Mouse (Mus musculus) neural tube, embryonic 14.5 days (tissue): Measurements from ENCODE around the gene Snap29. TPM values are rescaled to one million over a fixed set of nuclear protein-coding genes. Genes with fewer than 3 reads are reported as not detected.

ENCODE experiments used
- ATAC-seq: fragments of 200-750 bp; cut with Nextera tagmentation; 2 replicates; pipeline ENCODE4 v1.8.0; 2017; ENCODE audit warnings: low read depth, mild to moderate bottlenecking, moderate TSS enrichment, moderate library complexity
- H3K27ac ChIP-seq: fragments of 300-500 bp; sonication (generic); 2 replicates; pipeline ENCODE4 v1.5.1; 2014; ENCODE audit warnings: low read depth, mild to moderate bottlenecking, control low read depth, low read length, moderate library complexity, mixed read lengths
- H3K27me3 ChIP-seq: fragments of 300-500 bp; sonication (generic); 2 replicates; pipeline ENCODE4 v1.6.1; 2014; ENCODE audit warnings: low read length; ENCODE audit not compliant: control insufficient read depth, insufficient read depth
- H3K36me3 ChIP-seq: fragments of 300-500 bp; sonication (generic); 2 replicates; pipeline ENCODE4 v1.6.1; 2014; ENCODE audit warnings: low read length, mixed read lengths; ENCODE audit not compliant: control insufficient read depth, insufficient read depth
- H3K4me1 ChIP-seq: fragments of 300-500 bp; sonication (generic); 2 replicates; pipeline ENCODE4 v1.6.1; 2014; ENCODE audit warnings: low read length; ENCODE audit not compliant: control insufficient read depth, insufficient read depth
- H3K4me2 ChIP-seq: fragments of 300-500 bp; sonication (generic); 2 replicates; pipeline ENCODE4 v1.6.1; 2014; ENCODE audit warnings: mild to moderate bottlenecking, low read depth, low read length, control low read depth
- H3K4me3 ChIP-seq: fragments of 300-500 bp; sonication (generic); 2 replicates; pipeline ENCODE4 v1.5.1; 2014; ENCODE audit warnings: low read depth, low read length, control low read depth, mixed read lengths
- H3K9ac ChIP-seq: fragments of 300-500 bp; sonication (generic); replicated peaks from 2 replicates; pipeline ENCODE4 v1.6.1; 2014; ENCODE audit warnings: low read depth, mild to moderate bottlenecking, control low read depth, low read length, mixed read lengths
- H3K9me3 ChIP-seq: fragments of 300-500 bp; sonication (generic); 2 replicates; pipeline ENCODE4 v1.6.1; 2016; ENCODE audit warnings: low read length; ENCODE audit not compliant: control insufficient read depth
- WGBS: fragments of 180-500 bp; shearing (Covaris S2); extraction: QIAGEN DNeasy Blood & Tissue Kit; methylation state at CpG from one replicate; pipeline ENCODE4 v1.1.7; 2014; 5-methylcytosine and 5-hydroxymethylcytosine counted together
- polyA plus RNA-seq: library from polyadenylated mRNA; unstranded; fragments of >200 nt; fragmentation: Nextera tagmentation; extraction: Ambion mirVana; gene quantifications from 2 replicates; pipeline ENCODE4 v1.2.1, GENCODE M21; 2014

Snap29 gene
- polyA plus RNA-seq, 1 experiment from 2014 or later: 10.6 TPM

DNA sequence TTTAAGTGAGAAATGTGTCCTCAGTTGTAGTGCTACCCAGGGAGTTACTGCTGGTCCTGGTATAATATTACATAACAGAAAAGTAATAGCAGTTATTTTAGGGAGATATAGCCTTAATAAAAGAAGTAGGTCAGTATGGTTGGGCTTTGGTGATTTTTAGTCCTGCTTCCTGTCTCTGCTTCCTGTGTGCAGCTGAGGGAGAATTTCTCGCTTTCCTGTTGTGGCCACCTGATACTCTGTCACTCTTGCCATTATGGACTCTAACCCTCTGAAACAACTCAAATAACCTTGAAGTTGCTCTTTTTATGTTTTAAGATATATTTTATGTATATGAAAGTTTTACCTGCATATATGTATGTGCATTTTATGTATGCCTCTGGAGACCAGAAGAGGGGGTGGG, 55.8 kb downstream of the Snap29 start:
- H3K4me2 ChIP-seq: no peak overlapping the region
- WGBS: 100% methylated on average over 1 of the region's 1 CpGs
- H3K9me3 ChIP-seq: no peaks in the 10 kb centered on the region
- no peaks in the 10 kb centered on the region for H3K4me1 ChIP-seq
- peaks cover 8% of the 10 kb centered on the region; the same call in 1 of the 2 replicates for H3K36me3 ChIP-seq
- no peak overlapping the region for H3K4me3 ChIP-seq
- H3K27me3 ChIP-seq: no peaks in the 10 kb centered on the region
- no peak for ATAC-seq
- no peak overlapping the region for H3K9ac ChIP-seq
- H3K27ac ChIP-seq: no peak overlapping the region

DNA sequence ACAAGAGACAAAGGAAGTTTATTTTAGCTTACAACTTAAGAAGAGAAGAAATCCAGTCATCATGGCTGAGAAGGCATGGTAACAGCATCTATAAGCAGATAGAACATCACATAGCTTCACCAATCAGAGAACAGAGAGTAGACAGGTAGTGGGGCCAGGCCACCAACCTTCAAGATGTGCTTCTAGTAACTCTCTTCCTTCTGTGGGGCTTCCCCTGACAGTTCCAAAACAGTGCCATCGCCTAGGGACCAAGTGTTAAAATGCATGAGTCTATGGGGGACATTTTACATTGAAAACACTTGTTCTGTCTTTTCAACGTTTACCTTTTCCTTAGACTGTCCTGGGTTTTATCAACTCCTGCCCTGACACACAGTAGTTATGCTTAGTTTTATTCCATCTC, 57.4 kb downstream of the Snap29 start:
- no peak for ATAC-seq
- H3K4me3 ChIP-seq: no peak overlapping the region
- no peak overlapping the region for H3K27ac ChIP-seq
- H3K36me3 ChIP-seq: peaks cover 4% of the 10 kb centered on the region; the same call in 1 of the 2 replicates
- H3K4me2 ChIP-seq: no peak overlapping the region
- H3K27me3 ChIP-seq: no peaks in the 10 kb centered on the region
- no peaks in the 10 kb centered on the region for H3K4me1 ChIP-seq
- H3K9me3 ChIP-seq: no peaks in the 10 kb centered on the region
- H3K9ac ChIP-seq: no peak overlapping the region
- WGBS: 89% methylated on average over 2 of the region's 2 CpGs

DNA sequence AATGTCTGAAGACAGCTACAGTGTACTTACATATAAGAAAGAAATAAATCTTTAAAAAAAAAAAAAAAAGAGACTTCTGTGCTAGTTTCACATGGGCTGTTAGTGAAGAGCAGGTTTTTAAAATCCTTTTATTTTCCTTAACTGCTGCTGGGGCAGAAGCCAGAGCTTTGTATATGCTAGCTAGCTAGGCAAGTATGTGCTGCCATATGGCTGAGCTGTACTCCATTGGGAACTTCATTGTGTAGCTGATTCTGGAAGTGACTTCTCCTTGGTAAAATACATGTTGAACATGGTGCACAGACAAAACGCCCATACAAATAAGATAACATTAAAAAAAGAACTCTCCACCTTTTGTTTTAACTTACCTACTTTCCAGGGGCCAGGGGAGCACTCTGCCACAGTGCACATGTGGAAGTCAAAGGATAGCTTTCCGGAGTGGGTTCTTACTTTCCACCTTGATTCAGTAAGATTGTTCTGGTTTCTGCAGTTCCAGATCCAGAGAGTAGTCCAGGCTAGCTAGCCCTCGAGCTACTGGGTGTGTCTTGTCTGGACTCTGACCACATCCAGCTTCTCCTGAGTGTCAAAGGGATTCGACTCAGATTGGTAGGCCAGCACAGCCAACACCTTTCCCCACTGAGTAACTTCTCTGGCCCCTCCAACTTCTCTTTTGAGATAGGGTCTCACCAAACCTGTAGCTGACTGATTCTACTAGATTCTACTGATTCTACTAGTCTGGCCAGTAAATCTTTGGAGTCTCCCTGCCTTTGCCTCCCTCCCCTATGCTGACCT, 61.3 kb downstream of the Snap29 start:
- Histone ChIP-seq H3K9ac (no peak overlapping the region), H3K9me3 (no peaks in the 10 kb centered on the region), H3K4me3 (no peak overlapping the region), H3K27ac (no peak overlapping the region), H3K4me1 (no peaks in the 10 kb centered on the region), H3K36me3 (peaks cover 11% of the 10 kb centered on the region; the same call in 1 of the 2 replicates), H3K4me2 (no peak overlapping the region), H3K27me3 (no peaks in the 10 kb centered on the region)
- WGBS: 94% methylated on average over 4 of the region's 4 CpGs
- ATAC-seq: no peak

DNA sequence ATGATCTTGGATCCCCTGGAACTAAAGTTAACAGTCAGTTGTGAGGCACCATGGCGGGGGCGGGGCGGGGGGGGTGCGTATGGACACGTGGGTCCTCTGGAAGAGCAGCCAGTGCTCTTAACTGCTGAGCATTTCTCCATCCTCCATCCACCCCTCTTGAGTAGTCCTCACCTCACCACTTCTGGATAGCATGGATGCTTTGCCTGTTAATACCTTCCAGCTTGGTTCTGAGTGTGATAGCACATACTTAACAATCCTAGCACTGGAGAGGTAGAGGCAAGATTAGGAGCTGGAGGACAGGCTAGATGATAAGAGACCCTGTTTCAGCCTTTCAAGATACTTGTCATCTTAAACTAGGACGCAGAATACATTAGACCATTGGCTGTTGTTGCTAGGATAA, 66.7 kb downstream of the Snap29 start:
- H3K27ac ChIP-seq: no peak overlapping the region
- H3K36me3 ChIP-seq: peaks cover 11% of the 10 kb centered on the region; the same call in 1 of the 2 replicates
- H3K9me3 ChIP-seq: no peaks in the 10 kb centered on the region
- H3K9ac ChIP-seq: no peak overlapping the region
- H3K4me3 ChIP-seq: no peak overlapping the region
- no peaks in the 10 kb centered on the region for H3K27me3 ChIP-seq
- 86% methylated on average over 6 of the region's 6 CpGs for WGBS
- no peaks in the 10 kb centered on the region for H3K4me1 ChIP-seq
- no peak for ATAC-seq
- H3K4me2 ChIP-seq: no peak overlapping the region

DNA sequence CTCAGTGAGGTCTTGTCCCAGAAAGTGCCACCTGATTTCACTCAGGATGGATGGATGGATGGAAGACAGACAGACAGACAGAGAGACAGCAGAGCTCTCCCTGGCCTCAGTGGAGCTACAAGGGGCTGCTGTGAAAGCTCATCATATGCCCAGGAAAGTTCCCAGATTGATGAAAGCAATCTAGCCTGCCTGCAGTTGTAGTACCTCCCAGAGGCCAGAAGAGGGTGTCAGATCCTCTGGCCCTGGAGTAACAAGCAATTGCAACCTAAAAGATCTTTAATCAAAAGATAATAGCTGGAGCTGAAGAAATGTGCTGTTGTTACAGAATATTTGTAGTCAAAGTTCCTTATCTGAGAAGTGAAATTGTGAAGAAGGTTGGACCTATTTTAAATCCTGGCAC, 68.3 kb downstream of the Snap29 start:
- no peaks in the 10 kb centered on the region for H3K27me3 ChIP-seq
- H3K36me3 ChIP-seq: peaks cover 8% of the 10 kb centered on the region; the same call in 1 of the 2 replicates
- no peak overlapping the region for H3K4me2 ChIP-seq
- H3K27ac ChIP-seq: no peak overlapping the region
- no peak overlapping the region for H3K9ac ChIP-seq
- H3K9me3 ChIP-seq: no peaks in the 10 kb centered on the region
- H3K4me1 ChIP-seq: no peaks in the 10 kb centered on the region
- no peak overlapping the region for H3K4me3 ChIP-seq
- no peak for ATAC-seq

DNA sequence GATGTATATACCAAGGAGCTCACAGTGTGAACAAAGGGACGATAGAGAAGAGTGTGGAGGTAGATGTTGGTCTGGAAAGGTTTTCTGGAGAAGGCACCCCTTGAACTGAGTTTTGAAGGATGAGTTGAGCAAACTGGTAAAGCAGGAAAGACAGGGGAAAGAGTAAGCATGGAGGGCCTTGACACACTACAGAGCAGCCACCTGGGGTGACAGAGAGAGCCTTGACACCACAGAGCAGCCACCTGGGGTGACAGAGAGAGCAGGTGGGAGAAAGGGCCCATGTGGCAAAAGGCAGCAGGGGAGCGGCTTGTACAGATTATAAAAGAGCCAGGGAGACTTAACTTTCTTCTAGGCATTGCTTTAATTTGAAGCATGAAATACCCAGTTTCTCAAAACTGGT, 69.0 kb downstream of the Snap29 start:
- Histone ChIP-seq H3K9ac (no peak overlapping the region), H3K9me3 (no peaks in the 10 kb centered on the region), H3K4me1 (no peaks in the 10 kb centered on the region), H3K27ac (no peak overlapping the region), H3K36me3 (peaks cover 6% of the 10 kb centered on the region; the same call in 1 of the 2 replicates), H3K27me3 (no peaks in the 10 kb centered on the region), H3K4me2 (no peak overlapping the region), H3K4me3 (no peak overlapping the region)
- 88% methylated on average over 2 of the region's 2 CpGs for WGBS
- ATAC-seq: no peak

DNA sequence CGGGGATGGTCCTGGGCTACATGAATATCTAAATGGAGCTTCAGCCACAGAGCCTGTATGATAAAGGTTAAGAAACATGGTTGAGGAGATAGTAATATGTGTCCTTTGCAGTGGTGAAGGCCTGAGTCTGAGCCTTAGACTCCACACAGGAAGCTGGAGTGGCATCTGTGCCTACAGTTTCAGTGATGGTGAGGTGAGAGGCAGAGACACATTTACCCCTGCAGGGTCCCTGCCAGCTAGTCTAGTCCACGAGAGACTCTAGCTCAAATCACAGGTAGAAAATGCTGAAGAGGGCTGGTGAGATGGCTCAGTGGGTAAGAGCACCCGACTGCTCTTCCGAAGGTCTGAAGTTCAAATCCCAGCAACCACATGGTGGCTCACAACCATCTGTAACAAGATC, 69.5 kb downstream of the Snap29 start:
- Histone ChIP-seq H3K27me3 (no peaks in the 10 kb centered on the region), H3K4me3 (no peak overlapping the region), H3K27ac (no peak overlapping the region), H3K9me3 (no peaks in the 10 kb centered on the region), H3K36me3 (peaks cover 3% of the 10 kb centered on the region; the same call in 1 of the 2 replicates), H3K4me2 (no peak overlapping the region), H3K4me1 (no peaks in the 10 kb centered on the region), H3K9ac (no peak overlapping the region)
- ATAC-seq: no peak
- WGBS: 96% methylated on average over 4 of the region's 4 CpGs

DNA sequence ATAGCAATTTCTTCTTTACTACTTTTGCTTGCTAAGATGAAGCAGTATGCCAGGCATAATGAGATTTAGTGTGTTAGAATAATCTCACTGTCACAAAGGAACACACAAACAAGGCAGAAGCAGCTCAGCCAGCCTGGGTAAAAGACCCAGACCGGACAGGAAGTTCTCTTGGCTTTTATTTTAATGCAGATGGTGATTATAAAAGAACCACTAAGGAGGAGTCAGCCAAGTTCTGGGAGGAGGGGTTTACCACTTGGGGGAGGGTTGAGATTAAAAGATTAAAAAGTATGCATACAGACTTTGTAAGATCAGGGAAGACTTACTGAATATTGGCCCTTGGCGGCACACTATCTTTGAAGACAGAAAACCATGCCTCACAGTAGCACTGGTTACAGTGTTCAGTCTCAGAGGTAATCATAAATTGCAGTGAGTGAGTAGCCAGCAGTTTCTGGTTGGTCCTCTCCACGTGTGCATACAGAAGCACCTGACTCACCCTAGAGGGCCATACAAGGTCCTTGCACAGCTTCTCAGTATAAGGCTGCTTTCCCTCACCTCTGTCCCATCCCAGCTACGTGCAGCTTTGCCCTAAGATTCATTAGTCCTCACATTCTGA, 72.7 kb downstream of the Snap29 start:
- no peak for ATAC-seq
- Histone ChIP-seq H3K27ac (no peak overlapping the region), H3K4me1 (no peaks in the 10 kb centered on the region), H3K4me3 (no peak overlapping the region), H3K27me3 (no peaks in the 10 kb centered on the region), H3K9ac (no peak overlapping the region), H3K9me3 (no peaks in the 10 kb centered on the region), H3K36me3 (no peaks in the 10 kb centered on the region; the same call in 1 of the 2 replicates), H3K4me2 (no peak overlapping the region)
- WGBS: 81% methylated on average over 4 of the region's 4 CpGs
